Mouse (Mus musculus) natural killer cell, adult 2 months (primary cell): ENCODE results near the gene Olfr1183.
"Not testable (repeated sequence)": the region's sequence is repeated elsewhere in the genome, so short reads cannot be mapped to it uniquely, and the experiment has no call there.

Experiments used
- DNase-seq, 2 experiments: peaks; one replicate each; pipeline ENCODE4 v3.0.0; 2022; ENCODE audit warnings: low spot score in 2 of 2

Gene Olfr1183

DNA sequence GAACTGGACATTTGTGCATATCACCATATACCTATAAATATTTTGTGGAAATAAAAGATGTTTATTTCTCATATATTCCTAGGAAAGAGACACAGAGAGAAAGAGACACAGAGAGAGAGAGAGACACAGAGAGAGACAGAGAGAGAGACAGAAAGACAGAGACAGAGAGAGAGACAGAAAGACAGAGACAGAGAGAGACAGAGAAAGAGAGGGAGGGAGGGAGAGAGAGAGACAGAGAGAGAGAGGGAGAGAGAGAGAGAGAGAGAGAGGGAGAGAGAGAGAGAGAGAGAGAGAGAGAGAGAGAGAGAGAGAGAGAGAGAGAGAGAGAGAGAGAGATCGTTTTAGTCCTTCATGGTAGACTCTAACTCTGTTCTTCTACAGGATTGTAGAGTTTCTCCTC lies at the start of gene Olfr1183:
Gene Olfr1183 (plus strand): TSS at position 301 of the 400 bp plus-strand sequence.
- not testable (repeated sequence) for DNase-seq

DNA sequence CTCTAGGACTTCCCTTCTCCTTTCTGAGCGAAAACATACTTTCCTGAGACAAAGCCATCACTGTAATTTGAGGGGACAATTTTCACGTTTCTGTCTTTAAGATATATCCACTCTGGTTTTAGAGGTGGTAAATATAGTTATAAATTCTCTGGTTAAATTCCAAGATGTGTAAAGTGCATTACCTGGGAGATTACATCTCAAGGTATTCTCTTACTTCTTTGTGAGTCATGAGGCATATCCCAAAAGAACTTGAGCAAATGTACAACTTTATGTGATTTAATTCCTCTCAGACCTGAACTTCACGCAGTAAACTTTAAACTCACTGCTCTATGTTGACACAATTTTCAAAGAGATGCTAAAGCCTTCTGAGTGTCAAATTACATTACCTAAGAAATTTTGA lies 48.3 kb upstream of the Olfr1183 start, which contains the start of gene Olfr1179:
Gene Olfr1179 (minus strand): TSS at position 101 of the 400 bp plus-strand sequence.
- no peak for DNase-seq

DNA sequence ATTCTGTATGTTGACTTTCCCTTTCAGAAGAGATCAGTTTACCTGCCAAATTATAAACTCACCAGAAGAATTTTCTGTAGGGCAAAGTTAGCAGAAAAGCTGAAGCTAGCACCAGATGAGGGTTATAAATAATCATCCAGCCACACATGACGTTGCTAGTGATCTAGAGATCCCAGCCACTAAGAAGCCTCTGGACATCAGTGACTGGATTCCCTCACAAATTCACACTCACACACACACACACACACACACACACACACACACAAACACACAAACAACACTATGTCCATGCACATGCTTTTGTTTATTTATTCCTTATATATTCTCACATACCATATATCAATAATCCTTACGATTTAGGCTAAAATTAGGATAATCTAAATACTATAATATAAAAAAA lies 35.6 kb upstream of the Olfr1183 start, which contains the start of gene Olfr1180:
Gene Olfr1180 (minus strand): TSS at position 101 of the 400 bp plus-strand sequence.
- no peak for DNase-seq

DNA sequence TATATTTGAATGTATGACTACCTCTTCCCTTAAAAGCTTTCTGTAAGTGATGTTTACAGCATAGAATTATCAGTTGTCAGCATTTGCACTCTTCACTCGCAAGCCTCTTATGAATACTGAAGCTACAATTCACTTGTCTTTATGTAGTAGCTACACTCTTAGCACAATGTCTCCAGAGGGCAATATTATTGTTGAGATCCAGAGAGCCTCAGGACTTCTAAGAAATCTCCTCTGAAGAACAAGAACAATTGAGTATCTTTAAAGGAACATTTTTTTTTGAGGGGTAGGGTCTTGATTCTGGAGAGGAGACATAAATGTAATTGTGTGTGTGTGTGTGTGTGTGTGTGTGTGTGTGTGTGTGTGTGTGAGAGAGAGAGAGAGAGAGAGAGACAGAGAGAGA lies 28.6 kb upstream of the Olfr1183 start, which contains the start of gene Olfr1181:
Gene Olfr1181 (minus strand): TSS at position 101 of the 400 bp plus-strand sequence.
- no peak for DNase-seq

DNA sequence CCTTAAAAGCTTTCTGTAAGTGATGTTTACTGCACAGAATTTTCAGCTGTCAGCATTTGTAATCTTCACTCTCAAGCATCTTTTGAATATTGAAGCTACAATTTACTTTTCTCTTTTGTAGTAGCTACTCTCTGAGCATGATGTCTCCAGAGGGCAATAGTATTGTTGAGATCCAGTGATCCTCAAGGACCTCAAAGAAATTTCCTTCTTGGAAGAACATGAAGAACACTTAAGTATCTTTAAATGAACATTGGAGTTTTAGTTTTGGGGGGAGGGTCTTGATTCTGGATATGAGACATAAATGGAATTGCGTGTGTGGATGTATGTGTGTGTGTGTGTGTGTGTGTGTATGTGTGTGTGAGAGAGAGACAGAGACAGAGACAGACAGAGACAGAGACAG lies 5.6 kb upstream of the Olfr1183 start, which contains the start of gene Gm13757:
Gene Gm13757 (minus strand): TSS at position 101 of the 400 bp plus-strand sequence.
- no peak for DNase-seq

DNA sequence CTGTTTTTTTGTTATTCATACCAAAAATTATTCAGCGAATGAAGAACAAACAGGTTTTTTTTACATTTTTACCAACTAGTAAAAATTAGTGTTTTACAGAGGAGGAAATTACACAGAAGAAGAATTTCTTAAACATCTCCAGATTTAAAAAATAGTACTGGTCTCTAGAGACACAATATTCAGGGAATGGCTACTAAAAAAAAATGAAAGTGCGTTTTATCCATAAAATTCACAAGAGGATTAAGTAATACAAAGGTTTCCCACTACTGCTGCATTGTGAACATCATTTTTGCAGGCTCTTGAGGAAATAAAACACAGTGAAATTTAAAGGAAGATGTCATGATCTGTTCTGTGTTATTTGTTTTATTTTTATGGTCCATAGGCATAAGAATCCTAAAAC lies 28.6 kb downstream of the Olfr1183 start, which contains the start of gene Olfr1184:
Gene Olfr1184 (plus strand): TSS at position 301 of the 400 bp plus-strand sequence.
- DNase-seq = no peak

DNA sequence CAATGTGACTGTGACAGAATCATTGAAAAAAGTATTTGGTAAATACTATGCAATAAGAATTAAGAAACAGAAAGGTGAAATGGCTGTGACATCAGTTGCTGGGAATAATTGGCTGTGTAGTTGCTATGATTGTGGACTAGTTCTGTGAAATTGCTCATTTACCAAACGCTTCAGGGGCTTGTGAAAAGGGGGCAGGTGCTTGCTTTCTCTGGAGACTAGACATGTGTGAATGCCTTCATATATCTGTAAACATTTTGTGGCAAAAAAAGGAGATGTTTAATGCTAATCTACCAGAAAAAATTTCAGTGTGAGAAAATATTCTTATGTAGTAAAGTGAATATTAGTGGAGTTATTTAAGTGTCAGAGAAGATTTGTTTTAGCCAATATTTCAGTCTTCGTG lies 38.4 kb downstream of the Olfr1183 start, which contains the start of gene Olfr1185-ps1:
Gene Olfr1185-ps1 (plus strand): TSS at position 301 of the 400 bp plus-strand sequence.
- DNase-seq = no peak

DNA sequence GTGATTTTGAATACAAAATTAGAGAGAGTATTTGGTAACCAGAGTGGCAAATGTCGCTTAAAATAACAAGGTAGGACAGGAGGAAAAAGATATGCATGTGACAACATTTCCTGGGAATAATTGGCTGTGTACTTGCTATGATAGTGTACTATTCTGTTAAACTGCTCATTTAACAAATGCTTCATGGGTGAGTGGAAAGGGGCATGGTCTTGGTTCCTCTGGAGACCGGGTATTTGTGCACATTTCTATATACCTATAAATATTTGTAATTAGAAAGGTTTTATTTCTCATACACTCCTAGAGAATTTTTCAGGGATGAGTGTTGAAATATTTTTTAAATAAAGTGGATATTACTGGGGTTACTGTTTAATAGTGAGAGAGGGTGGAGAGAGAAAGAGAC lies 63.6 kb downstream of the Olfr1183 start, which contains the start of gene Olfr1186:
Gene Olfr1186 (plus strand): TSS at position 301 of the 400 bp plus-strand sequence.
- no peak for DNase-seq
